Mouse (Mus musculus): ENCODE results near the gene Arhgap19.
"Not testable (repeated sequence)": the region's sequence is repeated elsewhere in the genome, so short reads cannot be mapped to it uniquely, and the experiment has no call there.

Gene Arhgap19

DNA sequence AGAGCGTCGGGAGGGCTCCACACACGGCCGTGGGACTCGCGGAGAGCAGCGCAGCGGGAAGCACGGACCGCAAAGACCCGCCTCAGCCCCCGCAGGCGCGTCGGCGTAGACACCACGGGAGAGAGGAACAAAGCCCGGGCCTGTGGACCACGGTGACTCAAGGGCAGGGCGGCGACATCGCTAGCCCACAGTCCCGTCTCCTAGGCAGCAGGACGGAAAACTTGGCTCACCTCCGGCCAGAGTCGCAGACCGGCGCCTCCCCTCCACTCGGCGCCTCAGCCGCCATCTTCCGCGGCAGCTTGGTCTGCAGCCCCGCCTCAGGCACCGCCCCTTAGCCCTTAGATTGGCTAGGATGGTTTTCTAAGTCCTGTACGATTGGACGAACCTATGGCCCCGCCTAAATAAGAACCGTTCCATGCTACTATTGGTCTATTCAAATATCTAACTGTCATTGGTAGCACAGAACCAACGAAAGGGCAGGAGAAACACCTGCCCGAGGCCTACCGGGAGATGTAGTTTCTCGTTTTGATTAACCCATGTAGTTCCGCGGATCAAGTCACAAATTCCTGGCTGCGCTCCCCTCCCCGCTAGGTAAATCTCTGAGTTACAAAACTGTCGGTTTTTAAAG is at the start of gene Arhgap19:
Gene Arhgap19, minus strand, starts transcription at position 306 of the 628 bp plus-strand sequence.
- DNase-seq = peak; percentile 89

DNA sequence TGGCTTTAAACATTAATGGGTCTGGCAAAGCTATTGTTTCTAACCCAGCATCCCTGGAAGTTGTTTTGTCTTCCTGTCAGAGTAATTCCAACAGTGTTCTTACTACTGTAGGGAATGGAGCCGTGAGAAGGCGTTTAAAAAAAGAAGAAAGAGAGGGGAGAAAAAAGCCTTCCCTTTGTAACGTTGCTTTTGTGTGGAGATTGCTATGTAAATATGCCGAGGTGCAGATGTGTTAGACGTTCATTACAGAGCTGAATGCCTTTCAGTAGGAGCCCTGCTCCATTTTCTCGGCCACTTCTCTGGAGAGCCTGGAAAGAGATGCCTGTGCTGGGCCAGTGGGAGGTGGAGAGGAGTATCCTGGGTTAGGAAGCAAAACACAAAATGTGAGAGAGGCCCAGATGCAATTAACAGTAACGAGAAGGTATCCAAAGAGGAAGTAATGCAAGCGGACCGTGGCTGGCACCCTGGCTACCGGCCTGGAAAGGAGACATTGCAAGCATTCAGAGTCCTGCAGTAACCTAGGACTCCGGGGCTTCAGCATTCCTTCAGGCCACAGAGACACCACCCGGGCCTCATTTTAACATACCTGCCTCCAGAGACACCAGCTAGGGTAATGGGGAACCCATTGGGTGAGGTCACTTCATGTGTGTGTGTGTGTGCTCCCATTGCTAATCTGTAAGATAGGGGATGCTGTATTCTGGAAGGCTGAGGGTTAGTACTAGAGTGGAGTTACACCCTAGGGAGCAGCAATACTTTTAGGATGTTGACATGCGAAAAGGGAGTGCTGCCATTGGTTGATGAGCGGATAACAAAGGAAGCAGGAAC is 49.1 kb upstream of the Arhgap19 start:
- no peak for DNase-seq

- no peak for DNase-seq
These were observed 48.3 kb upstream of the Arhgap19 start for GRCm38 (mm10) chr19:41850021-41850718.

- DNase-seq = peak; percentile 89
These were observed 46.4 kb upstream of the Arhgap19 start, which contains the start of gene Frat2 for GRCm38 (mm10) chr19:41847992-41848851. Frat2 (minus strand) TSS chr19:41848132.

DNA sequence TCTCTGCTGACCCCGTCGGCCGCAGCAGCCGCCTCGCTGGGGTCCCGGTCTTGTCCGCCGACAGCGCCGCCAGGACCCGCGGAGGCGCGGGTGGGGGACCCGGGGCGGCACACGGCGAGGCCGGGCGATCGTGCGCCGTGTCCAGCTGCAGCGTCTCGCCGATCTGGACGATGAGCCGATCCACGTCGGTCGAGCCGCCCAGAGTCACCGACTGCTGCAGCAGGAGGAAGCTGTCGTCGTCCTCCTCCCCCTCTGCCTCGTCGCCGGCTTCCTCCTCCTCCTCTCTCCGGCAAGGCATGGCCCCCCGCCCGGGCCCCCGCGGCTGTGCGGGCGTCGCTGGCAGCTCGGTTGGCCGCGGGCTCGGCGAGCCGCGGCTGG is 45.8 kb upstream of the Arhgap19 start:
- not testable (repeated sequence) for DNase-seq

- DNase-seq = peak; percentile 66
These were observed 45.3 kb upstream of the Arhgap19 start for GRCm38 (mm10) chr19:41847091-41847581.

- peak; percentile 10 for DNase-seq
These were observed 44.7 kb upstream of the Arhgap19 start for GRCm38 (mm10) chr19:41846366-41847090.

DNA sequence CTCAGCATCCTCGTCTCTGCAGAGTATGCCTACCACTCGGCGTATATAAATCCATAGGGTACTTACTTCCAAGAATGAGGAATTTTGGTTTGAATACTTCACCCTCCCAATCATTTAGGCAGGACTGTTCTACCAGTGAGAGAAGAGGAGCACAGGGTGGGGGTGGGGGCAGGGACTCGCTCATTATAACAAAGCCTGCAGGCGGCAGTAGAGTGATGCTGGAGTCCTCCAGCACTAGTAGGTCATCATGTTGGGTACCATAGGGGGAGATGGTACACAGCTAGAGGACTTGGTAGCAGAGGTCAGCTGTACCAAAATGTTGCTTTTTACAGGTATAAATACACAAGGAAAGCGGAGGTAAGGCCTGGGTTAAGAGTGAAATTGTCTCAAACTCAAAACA is 42.5 kb upstream of the Arhgap19 start:
- DNase-seq = no peak

DNA sequence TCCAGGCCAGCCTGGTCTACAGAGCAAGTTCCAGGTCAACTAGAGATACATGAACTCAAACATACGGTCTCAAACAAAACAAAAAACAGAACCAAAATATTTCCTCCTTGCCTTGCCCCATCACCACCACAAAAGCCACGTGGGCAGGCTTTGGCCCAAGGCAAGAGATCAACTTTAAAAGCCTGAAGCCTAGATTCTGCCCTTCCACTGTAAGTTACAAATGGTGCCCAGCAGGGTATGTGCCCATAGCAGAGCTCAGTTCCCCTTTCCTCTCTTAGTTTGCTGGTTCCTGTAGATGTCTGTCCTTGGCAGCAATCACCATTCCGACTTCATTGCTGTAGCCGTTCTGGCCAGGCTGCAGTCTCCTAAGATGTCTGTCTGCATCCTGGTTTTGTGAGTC is 40.9 kb upstream of the Arhgap19 start:
- DNase-seq = no peak

- no peak for DNase-seq
These were observed 40.3 kb upstream of the Arhgap19 start for GRCm38 (mm10) chr19:41842196-41842595.

- DNase-seq = no peak
These were observed 39.4 kb upstream of the Arhgap19 start for GRCm38 (mm10) chr19:41841105-41841750.

- no peak for DNase-seq
These were observed 37.8 kb upstream of the Arhgap19 start for GRCm38 (mm10) chr19:41839685-41840084.

DNA sequence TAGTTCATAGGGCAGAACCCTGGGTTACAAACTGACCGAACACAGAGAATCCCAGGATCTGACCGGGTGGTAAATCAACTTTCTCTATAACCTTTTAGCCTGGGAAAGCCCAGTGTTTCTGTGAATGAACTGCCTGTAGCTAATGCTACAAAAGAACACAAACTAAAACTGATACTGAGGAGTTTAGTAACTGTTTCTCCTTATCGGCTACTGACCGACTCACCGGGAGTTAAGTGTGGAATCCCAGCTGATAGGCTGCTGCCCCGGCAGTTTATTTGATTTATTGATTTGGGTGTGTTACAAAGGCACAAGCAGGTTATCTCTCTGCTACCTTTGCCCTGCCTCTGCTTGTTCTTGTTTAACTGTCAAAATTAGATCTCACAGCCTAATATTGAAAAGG is 37.0 kb upstream of the Arhgap19 start:
- DNase-seq = no peak

GRCm38 (mm10) chr19:41837917-41838261 is 36.0 kb upstream of the Arhgap19 start:
- DNase-seq = no peak

DNA sequence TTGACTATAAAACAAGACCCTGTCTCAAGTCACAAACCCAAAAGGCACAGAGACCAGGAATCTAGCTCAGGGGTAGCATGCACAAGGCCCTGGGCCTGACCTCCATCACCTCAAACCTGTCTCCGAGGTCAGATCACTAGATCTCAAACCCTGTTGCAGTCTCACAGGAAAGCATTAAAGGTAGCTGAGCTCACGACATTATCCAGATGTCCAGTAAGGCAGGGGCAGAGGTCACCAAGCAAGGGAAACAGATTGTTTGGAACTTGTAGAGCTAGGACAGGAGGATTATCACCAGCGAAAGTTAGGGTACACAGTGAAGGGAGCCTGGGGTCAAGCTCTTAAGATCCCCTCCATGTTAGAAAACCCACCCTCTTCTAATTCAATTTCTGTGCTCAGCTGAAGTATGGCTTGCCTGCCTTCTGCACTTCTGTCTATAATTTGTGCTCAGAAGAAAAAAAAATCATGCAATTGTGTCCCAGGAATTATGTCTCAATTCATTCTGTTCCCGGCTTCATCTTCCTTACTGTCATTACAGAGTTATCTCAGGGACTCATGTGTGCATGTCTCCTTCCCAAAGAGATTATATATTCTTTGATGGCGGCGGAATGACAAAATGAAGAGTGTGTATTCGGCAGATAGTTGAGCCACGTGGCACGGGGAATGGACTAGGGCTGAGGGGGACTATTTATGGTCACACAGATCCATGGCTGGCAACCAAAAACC is 35.5 kb upstream of the Arhgap19 start:
- no peak for DNase-seq

- DNase-seq = no peak
These were observed 34.9 kb upstream of the Arhgap19 start for GRCm38 (mm10) chr19:41836719-41837118.

- DNase-seq = no peak
These were observed 34.0 kb upstream of the Arhgap19 start for GRCm38 (mm10) chr19:41835816-41836215.

- no peak for DNase-seq
These were observed 33.6 kb upstream of the Arhgap19 start for GRCm38 (mm10) chr19:41835407-41835806.

- peak; percentile 6 for DNase-seq
These were observed 30.8 kb upstream of the Arhgap19 start for GRCm38 (mm10) chr19:41832501-41833201.

All from right cerebral cortex, postnatal 25 days (tissue).